Mouse (Mus musculus): ENCODE data around the gene Cdk7. TPM values are rescaled to one million over a fixed set of nuclear protein-coding genes. Genes with fewer than 3 reads are reported as not detected.

Gene Cdk7
- polyA plus RNA-seq, 1 experiment from 2014 or later = 107 TPM

GRCm38 (mm10) chr13:100670181-100670741 lies 60.5 kb downstream of the Cdk7 start:
- Histone ChIP-seq H3K27me3 (no peaks in the 10 kb centered on the region), H3K9ac (replicated peaks) (peak overlapping the region; percentile 76; the same call in 1 of the 2 replicates), H3K36me3 (peaks cover 17% of the 10 kb centered on the region), H3K4me2 (peak overlapping the region; percentile 82), H3K27ac (no peak overlapping the region), H3K9me3 (no peaks in the 10 kb centered on the region), H3K4me3 (replicated peaks) (peak overlapping the region; percentile 62), H3K4me1 (replicated peaks) (peaks cover 5% of the 10 kb centered on the region; the same call in 1 of the 2 replicates)
- 60% methylated on average over 9 of the region's 9 CpGs for WGBS
- no peak for ATAC-seq (ENCODE audit: insufficient number of reproducible peaks, insufficient read depth, low FRiP score, low TSS enrichment, low read depth)

GRCm38 (mm10) chr13:100669291-100670022 lies 61.3 kb downstream of the Cdk7 start, which contains the start of gene Ccdc125:
Gene Ccdc125, plus strand, starts transcription at chr13:100669717.
- peak; percentile 63 for ATAC-seq (ENCODE audit: insufficient number of reproducible peaks, insufficient read depth, low FRiP score, low TSS enrichment, low read depth)
- H3K4me3 ChIP-seq (replicated peaks) = peak within 1 kb of the TSS; percentile 62
- H3K27ac ChIP-seq = no peak within 1 kb of the TSS; the same call in 1 of the 2 replicates
- H3K4me2 ChIP-seq = peak within 1 kb of the TSS; percentile 82
- no peaks in the 10 kb centered on the region for H3K27me3 ChIP-seq
- H3K36me3 ChIP-seq = peaks cover 20% of the 10 kb centered on the region
- H3K4me1 ChIP-seq (replicated peaks) = peaks cover 5% of the 10 kb centered on the region; the same call in 1 of the 2 replicates
- under 1% methylated on average over 44 of the region's 44 CpGs for WGBS
- H3K9me3 ChIP-seq = no peaks in the 10 kb centered on the region
- peak within 1 kb of the TSS; percentile 76 for H3K9ac ChIP-seq (replicated peaks)

GRCm38 (mm10) chr13:100659864-100660456 lies 70.8 kb downstream of the Cdk7 start:
- no peak overlapping the region for H3K4me2 ChIP-seq
- no peaks in the 10 kb centered on the region for H3K4me1 ChIP-seq (replicated peaks)
- no peak for ATAC-seq (ENCODE audit: insufficient number of reproducible peaks, insufficient read depth, low FRiP score, low TSS enrichment, low read depth)
- H3K9ac ChIP-seq (replicated peaks) = no peak overlapping the region
- H3K36me3 ChIP-seq = peaks cover 31% of the 10 kb centered on the region; the same call in 1 of the 2 replicates
- H3K27ac ChIP-seq = no peak overlapping the region
- no peaks in the 10 kb centered on the region for H3K9me3 ChIP-seq
- WGBS = 45% methylated on average over 4 of the region's 4 CpGs
- no peak overlapping the region for H3K4me3 ChIP-seq (replicated peaks)
- H3K27me3 ChIP-seq = no peaks in the 10 kb centered on the region

GRCm38 (mm10) chr13:100658091-100658490 lies 72.6 kb downstream of the Cdk7 start:
- no peak for ATAC-seq (ENCODE audit: insufficient number of reproducible peaks, insufficient read depth, low FRiP score, low TSS enrichment, low read depth)
- Histone ChIP-seq H3K9ac (replicated peaks) (no peak overlapping the region), H3K4me1 (replicated peaks) (no peaks in the 10 kb centered on the region), H3K27me3 (no peaks in the 10 kb centered on the region), H3K36me3 (peaks cover 28% of the 10 kb centered on the region; the same call in 1 of the 2 replicates), H3K4me2 (no peak overlapping the region), H3K9me3 (no peaks in the 10 kb centered on the region), H3K27ac (no peak overlapping the region), H3K4me3 (replicated peaks) (no peak overlapping the region)
- 93% methylated on average over 5 of the region's 5 CpGs for WGBS

Other genes with a start within 250 kb of the Cdk7 start
- 84.5 and 93.5 TPM in 2 replicates for gene Gtf2h2, start 238.4 kb downstream of the Cdk7 start, polyA plus RNA-seq (2016; fragmentation: Nextera tagmentation; extraction: Ambion mirVana)
- gene Ocln, start 178.2 kb downstream of the Cdk7 start, polyA plus RNA-seq (2016; fragmentation: Nextera tagmentation; extraction: Ambion mirVana) = 1.6 and 2.0 TPM in 2 replicates
- gene Marveld2, start 114.0 kb downstream of the Cdk7 start, polyA plus RNA-seq (2016; fragmentation: Nextera tagmentation; extraction: Ambion mirVana) = 2.9 and 3.4 TPM in 2 replicates
- gene Ak6, start 80.0 kb downstream of the Cdk7 start, polyA plus RNA-seq (2016; fragmentation: Nextera tagmentation; extraction: Ambion mirVana) = 281 and 291 TPM in 2 replicates
- gene Rad17, start 79.9 kb downstream of the Cdk7 start, polyA plus RNA-seq (2016; fragmentation: Nextera tagmentation; extraction: Ambion mirVana) = 28.6 and 28.8 TPM in 2 replicates
- 17.3 and 27.3 TPM in 2 replicates for gene Taf9, start 79.4 kb downstream of the Cdk7 start, polyA plus RNA-seq (2016; fragmentation: Nextera tagmentation; extraction: Ambion mirVana)
- gene Ccdc125, start 61.2 kb downstream of the Cdk7 start, polyA plus RNA-seq (2016; fragmentation: Nextera tagmentation; extraction: Ambion mirVana) = 5.4 and 6.5 TPM in 2 replicates
- 112 TPM in 2 replicates for gene Mrps36, start 13.7 kb upstream of the Cdk7 start, polyA plus RNA-seq (2016; fragmentation: Nextera tagmentation; extraction: Ambion mirVana)
- gene Cenph, start 45.0 kb upstream of the Cdk7 start, polyA plus RNA-seq (2016; fragmentation: Nextera tagmentation; extraction: Ambion mirVana) = 55.2 and 60.7 TPM in 2 replicates
- gene Ccnb1, start 55.6 kb upstream of the Cdk7 start, polyA plus RNA-seq (2016; fragmentation: Nextera tagmentation; extraction: Ambion mirVana) = 300 and 302 TPM in 2 replicates
- 54.7 and 55.5 TPM in 2 replicates for gene Slc30a5, start 102.5 kb upstream of the Cdk7 start, polyA plus RNA-seq (2016; fragmentation: Nextera tagmentation; extraction: Ambion mirVana)

Data from limb, embryonic 12.5 days (tissue).